Mouse (Mus musculus) layer of hippocampus, adult 11-12 months (tissue): ENCODE data around the gene Catsperd.
A peak's percentile ranks its signal among the peaks of the same experiment; 100 is the strongest.
"Not testable (repeated sequence)": the region's sequence is repeated elsewhere in the genome, so short reads cannot be mapped to it uniquely, and the experiment has no call there.

Source experiments
- DNase-seq: peaks from one replicate; pipeline ENCODE4 v3.0.0; 2022; ENCODE audit warnings: low spot score

The Catsperd gene

DNA sequence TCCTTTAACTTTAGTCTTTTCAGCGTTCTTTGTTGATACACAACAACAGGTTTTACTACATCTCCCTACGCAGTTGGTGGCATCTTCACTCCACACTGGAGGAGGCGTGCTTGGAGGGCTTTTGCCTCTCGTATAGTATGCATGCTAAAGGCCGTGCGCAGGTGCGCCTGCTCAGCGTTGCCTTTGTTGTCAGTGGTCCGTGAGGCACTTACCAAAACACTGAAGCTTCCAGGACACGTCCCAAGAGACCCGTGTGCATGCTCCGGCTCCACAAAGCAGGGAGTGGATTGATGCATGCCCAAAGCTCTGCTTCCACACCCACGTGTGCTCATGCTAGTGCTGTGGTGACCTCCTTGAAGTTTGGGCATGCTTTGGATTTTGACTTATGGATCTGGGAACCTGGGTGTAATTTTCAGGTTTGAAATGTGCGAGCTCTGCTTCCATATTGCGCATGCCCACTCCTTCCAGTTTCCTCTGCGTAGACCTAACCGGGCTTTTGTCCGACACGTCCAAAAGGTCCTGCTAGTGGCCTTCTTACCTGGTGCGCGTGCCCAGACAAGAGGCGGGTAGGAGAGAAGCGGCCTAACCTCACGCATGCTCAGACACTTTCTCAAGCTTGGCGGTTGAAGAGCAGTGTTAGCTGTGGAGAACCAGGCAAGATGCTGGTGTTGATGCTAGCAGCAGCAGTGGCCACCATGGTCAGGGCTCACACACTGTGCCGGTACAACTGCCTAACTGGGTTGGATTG, at the start of gene Catsperd:
Gene Catsperd (plus strand): TSS at position 614 of the 748 bp plus-strand sequence.
- no peak for DNase-seq

DNA sequence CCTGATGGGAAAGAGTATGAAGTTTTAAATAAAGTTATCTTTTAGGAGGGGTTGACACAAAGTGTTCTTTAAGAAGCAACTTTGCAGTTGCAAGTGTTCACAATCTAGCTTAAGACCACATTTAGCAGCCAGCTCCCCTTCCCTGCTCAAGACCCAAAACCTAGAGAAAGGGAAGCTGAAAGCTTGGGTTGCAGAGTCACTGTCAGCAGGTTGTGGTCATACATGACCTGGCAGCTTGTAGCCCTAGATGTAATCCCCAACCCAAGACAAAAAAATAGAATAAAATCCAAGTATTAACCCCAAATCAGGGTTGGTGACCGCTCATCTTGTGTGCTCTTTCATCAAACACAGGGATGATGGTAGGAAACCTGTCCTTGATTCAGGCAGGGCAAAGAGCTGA, 44.9 kb upstream of the Catsperd start:
- no peak for DNase-seq

DNA sequence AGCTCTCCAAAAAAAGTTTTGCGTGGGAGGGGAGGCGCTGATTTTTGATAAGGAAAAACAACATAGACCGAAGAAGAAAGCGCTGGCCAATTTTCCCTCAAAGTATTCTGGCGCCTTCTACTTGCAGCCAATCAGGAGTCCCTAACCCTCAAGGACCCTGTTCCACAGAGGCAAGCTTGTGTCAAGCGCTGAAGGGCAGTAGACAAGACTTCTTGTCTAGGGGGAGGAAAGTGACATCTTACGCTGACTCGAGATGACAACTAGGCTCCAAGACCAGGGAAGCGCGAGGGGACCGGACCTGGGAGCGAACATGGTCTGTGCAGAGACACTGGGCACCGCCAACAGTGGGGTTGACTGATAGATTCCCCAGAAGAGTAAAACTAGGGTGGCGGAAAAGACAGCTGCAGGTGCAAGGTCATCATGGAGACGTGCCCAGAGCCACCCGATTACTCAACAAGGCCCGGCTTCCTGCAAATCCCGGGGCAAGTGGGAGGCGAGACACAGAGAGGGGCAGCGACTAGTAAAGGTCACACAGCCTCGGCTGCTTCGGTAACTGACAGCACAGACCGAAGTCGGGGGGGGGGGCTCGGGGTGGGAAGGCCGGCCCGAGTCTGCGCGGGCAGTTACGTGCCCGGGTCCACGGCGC, 44.2 kb upstream of the Catsperd start:
- DNase-seq = peak; percentile 56

DNA sequence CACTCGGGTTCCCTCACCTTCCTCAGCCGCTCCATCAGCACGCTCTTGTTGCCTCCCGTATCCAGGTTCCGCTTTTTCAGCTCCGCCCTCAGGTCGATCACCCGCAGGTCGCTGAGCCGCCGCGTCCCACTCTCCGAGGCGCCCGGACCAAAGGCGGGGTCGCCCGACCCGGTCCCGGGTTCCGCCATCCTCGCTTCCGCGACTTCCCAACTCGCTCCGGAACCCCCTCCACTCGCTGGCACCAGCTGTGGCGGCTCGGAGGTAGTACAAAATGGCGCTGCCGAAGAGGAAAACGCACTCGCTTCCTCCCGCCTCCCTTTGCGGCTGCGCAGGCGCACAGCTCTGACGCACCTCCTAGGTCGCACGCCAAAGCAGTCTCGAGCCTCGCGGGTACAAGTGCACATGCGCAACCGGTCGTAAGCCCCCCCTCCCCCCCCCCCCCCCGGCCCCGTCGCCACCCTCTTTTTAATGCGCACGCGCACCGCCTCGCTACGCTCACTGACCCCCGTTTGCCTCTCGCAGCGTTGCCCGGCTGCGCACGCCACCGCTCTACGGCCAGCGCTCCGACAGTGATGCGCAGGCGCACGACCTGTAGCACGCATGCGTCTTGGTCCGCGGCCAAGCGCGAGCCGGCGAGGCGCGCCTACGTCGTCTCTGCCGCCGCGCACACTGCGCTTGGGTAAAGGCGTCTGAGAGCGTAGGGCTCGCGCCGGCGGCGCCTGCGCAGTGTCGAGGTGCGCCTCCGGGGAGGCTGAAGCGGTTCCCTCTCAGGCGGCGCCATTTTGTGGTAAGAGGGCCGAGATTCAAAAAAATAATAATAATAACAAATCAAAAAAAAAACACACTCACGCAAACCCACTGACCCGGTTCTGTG, 43.4 kb upstream of the Catsperd start, which contains the start of the genes Safb2 and Safb:
Gene Safb2 (minus strand): TSS at position 329 of the 874 bp plus-strand sequence.
Gene Safb (plus strand): TSS at position 569 of the 874 bp plus-strand sequence.
- peak; percentile 99 for DNase-seq

DNA sequence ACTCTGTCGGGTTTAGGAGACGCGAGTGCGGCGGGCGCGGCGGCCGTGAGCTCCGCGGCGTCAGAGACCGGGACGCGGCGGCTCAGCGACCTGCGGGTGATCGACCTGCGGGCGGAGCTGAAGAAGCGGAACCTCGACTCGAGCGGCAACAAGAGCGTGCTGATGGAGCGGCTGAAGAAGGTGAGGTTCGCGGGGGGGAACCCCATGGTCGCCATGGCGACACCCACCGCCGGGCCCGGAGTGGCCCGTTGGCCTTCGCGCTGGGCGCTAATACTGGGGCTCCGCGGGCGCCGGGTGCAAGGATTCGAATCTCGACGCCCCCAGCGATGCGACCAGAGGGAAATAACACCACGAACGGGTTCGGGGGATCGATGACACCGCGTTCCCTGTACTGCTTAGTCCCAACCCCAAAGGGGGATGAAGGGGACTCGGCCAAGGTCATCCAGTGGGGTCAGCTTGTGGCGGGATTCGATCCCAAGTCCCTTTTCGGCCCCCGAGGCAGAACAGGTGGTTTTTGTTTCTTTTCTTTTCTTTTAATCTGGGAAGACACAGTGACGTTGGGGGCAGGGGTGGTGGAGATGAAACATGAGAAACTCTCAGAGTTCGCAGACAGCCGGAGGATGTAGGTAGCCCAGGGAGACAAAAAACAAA, 42.6 kb upstream of the Catsperd start:
- no peak for DNase-seq

DNA sequence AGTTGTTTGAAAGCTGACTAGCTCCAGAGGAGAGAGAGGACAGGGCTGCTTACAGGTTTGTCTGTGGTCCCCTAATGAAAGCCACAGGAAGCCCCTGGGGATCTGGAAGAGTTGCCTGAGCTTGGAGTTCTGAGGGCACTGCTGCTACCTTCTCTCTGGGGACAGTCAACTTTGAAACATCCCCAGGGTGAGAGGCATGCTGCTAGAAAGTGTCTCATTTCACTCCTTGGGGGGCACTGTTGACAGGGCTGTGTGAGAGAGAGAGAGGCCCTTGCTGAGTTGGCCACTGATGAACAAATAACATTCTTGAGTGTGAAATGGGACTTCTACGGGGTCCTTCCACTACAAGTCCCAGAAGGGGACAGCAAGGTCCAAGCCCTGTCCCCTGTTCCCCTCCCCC, 40.2 kb upstream of the Catsperd start:
- DNase-seq = no peak

DNA sequence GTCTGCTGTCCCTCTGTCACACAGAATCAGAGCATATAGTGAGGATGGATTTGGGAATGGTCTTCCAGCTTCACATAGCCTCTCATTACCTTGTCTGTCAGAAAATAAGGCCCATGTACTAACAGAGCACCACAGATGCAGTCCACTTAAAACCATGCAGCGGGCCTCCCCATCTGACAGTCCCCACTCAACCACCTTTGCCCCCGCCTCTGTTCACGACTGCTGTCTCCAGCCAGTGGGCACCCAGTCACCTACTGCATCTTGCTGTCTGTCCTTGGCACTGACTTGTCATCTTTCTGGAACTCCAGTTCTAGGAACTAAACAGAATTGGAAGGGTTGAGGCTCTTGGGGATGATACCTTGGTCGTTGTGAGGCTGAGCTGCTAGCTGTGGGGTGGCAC, 39.0 kb upstream of the Catsperd start:
- DNase-seq = no peak

DNA sequence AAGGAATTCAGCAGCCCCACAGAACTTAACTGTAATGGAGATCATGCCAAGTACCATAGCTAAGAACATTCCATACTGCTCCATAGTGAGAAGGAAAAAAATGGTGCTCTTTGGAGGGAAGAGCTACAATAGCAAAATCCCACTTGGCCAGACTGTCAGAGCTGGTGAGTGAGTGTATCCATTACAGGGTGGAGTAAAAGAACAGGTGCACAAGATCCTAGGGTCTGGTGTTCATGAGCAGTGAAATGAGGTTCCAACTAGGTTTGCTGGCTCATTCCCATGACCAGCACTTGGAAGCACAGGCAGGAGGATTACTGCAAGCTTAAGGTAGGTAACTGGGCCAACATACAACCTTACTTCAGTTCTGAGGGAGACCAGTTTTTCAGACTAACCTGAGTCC, 35.4 kb upstream of the Catsperd start:
- no peak for DNase-seq

DNA sequence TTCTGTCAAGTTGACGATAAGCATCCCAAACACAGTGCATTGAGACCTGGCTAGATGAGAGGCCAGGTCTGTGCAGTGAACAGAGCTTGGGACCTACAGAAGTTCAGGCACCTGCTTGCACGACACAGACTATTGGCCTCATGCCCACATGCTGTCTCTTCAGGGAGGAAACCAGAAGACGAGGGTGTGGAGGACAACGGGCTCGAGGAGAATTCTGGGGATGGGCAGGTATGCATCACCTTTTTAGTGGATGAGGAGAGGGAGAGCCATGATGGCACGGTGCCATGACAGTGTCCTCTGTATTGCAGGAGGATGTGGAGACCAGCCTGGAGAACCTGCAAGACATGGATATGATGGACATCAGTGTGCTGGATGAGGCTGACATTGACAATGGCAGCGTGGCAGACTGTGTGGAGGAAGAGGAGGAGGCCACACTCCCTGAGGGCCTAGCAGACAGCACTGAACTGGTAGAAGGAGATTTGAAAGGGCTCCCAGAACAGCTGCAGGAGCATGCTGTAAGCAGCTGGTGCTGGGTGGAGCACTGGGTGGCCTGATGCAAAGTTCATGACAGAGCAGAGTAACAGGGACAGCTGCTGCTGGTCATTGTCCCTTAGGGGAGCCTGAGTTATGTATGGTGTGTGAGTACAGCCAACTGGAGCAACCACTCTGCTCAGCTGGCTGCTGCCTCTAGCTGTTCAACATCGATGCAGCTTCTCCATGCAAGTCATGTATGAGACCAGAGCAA, 34.2 kb upstream of the Catsperd start:
- no peak for DNase-seq

DNA sequence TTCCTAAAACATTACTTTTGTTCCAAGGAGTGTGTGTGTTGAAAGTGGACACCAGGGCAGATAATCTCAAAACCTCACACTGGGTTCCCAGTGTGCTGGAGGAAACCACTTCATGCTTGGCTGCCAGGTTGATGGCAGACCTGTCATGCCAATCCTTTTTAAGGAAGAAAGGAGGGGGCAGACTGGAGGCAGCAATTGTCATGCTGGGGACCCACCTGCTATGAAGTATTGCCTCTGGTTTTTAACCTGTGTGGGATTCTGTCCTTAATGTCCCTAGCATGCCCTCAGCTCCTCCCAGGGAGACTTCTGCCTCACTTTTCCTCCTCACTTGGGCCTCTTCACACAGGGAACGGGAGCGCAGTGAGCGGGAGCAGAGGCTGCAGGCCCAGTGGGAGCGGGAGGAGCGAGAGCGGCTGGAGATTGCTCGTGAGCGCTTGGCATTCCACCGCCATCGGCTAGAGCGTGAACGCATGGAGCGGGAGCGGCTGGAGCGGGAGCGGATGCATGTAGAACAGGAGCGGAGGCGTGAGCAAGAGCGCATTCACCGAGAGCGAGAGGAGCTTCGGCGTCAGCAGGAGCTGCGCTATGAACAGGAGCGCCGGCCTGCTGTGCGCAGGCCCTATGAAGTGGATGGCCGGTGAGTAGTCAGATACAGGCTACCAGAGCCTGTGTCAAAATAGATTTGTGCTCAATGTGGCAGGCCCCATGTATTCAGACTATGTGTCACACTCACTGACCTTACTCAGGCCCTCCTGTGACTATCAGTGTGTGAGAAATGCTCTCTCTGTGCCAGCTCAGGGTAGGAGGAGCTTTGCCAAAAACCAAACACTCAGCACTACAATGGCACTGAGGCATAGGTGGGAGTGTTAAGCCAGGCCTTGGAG, 24.5 kb upstream of the Catsperd start:
- DNase-seq = no peak

DNA sequence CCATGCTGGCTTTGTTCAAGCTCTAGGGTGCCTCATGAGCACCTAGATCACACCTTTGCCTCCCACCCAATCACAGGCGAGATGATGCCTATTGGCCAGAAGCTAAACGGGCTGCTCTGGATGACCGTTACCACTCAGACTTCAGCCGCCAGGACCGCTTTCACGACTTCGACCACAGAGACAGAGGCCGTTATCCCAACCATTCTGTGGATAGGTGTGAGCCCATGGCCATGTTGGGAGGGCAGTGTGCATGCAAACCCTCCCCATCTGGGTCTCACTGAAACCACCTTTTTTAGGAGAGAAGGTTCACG, 23.9 kb upstream of the Catsperd start:
- DNase-seq = no peak

DNA sequence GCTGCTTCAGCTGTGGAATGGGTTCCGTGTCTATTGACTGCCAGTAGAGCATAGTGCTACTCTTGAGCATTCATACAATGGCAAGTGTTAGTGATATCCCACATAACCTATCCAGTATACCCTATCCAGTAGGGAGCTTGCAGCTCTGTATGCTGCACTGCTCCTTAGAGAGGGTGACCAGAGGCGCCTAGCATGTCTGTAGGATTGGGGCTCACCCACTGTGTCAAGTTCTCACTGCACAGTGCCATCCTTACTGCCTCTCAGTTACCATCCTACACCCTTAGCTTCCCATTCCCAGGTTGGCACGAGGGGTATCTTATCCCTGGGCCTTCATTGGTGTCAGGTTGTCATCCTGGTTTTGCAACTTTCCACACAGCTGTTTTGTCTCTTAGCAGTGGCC, 23.5 kb upstream of the Catsperd start:
- DNase-seq = no peak

DNA sequence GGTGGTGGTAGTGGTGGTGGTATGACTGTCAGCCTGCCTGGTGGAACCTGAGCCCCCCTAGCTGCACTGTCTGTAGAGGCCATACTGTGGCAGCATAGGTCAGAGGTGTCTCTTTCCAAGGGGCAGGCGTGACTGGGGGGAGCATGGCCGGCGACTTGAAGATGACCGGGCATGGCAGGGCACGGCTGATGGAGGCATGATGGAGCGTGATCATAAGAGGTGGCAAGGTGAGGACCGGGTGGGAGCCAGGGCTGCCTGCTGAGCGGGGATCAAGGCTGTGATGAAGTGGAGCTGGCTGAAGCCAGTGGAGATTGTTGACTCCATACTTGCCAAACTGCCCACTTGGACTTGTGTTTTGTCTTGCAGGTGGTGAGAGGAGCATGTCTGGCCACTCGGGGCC, 22.5 kb upstream of the Catsperd start:
- no peak for DNase-seq

DNA sequence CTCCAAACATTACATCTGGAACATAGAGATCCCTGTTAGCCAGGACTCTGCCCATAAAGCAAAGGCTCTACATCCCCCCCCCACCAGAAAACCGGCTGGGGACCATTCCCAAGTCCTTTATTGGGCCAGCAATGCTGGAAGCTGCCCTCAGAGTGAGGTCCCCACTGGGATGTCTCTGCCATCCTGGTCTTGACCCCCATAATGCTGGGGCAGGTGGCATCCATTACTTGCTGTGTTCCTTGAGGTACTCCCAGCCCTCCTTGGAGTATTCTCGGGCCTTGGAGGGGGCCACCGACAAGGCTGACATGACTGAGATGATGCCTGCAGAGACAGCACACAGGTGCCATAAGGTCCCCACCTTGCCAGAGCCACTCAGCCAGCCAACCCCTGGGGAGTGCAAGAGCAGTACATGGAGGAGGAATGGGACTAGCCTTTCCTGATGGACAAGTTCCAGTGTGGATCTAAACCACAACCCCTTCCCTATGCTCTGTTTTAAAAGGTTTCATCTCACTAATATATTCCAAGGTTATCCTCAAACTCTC, 20.4 kb upstream of the Catsperd start:
- DNase-seq = no peak

DNA sequence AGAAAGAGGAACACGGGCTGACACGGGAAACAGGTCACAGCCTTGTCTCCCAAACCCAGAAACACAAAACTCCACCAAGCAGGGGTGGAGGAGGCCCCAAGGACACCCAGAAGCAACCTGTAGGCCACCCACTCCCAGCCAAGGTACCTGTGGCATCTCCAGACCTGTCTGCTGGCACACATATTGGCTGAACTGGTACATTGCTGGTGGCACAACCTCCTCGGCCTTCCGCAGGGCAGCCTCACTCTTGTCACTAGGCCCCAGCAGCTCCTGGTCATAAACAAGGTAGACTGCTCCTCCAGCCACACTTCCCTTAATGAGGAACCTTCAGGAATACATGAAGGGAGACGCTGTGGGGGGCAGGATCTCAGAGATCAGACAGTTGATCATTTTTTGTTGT, 19.2 kb upstream of the Catsperd start:
- no peak for DNase-seq

DNA sequence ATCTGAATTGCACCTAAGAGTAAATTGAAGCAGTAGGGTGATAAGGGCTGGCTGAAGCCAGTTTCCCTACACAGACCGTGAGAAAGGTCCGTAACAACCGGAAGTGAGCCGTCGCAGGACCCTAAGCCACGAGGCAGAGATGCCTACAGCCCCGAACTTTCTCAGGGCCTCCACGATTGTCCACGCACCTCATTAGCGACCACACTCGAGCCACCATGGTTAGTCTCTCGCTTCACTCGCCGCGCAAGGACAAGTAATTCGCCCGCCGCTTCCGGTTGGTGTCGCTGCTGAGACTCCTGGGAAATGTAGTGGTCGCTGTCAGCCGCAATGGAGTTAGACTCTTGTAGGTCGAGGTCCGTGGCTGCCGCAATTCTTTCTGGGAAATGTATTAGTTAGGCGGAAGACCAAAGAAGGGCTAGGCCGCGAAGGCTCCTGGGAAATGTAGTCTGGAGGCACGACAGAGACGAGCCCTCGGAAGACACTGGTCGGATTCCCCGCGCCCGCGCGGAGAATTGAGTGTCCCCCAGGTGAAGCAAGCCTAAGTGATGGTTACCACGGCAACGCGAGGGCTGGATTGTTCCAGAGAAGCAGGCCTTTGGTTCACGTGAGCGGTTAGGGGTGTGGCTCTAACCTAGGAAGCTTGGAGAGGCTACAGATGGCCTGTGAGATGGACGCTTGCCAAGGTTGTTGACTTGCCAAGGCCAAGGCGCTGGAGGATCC, 18.3 kb upstream of the Catsperd start, which contains the start of gene 2410015M20Rik:
Gene 2410015M20Rik (minus strand): TSS at position 320 of the 720 bp plus-strand sequence.
- peak; percentile 98 for DNase-seq

DNA sequence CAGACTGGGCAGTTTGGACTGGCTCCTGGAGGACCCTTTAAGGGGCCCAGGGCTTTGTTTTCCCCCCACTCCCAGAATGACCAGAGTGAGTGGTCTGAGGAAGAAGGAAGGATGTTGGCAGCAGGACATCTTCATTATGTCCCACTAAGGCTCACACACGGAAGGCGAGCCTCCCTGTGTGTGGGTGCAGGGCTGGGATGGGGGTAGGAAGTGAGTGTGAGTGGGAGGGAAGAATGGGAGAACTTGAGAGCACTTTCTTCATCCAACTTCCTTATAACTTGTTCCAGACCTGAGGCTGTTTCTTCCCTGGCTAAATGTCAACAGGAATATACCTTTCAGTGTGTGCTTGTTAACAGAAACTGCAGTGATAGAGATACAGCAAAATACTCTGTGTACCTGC, 16.6 kb upstream of the Catsperd start:
- DNase-seq = no peak

DNA sequence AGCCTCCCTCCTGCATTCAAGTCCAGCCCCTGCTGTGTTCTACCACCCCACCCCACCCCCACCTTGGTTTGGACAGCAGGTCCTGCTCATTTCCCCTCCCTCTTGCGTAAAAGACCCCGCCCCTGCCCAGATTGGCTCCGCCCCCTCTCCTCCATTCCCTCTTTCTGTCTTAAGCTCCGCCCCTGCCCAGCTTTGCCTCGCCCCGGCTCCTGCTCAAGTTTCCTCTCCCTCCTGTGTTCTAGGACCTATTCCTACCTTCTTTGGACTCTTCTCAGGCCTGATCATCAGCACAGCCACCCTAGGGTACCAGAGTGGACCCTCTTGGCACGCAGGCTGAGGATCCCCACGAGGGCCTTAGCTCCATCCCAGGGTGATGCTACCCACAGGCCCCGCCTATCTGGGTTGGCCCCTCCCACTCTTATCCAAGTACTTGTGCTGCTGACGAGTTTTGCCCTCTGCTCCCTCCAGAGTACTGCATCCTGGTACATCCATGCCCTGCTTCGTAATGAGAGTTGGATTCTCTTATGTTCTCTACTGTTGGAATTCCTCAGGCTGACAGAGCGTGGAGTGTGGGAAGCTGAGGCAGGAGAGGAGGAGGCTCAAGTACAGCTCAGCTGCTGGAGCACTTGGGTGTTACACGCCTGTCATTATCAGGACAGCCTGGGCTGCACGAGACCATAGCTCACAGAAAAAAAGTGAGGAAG, 15.9 kb upstream of the Catsperd start:
- no peak for DNase-seq

DNA sequence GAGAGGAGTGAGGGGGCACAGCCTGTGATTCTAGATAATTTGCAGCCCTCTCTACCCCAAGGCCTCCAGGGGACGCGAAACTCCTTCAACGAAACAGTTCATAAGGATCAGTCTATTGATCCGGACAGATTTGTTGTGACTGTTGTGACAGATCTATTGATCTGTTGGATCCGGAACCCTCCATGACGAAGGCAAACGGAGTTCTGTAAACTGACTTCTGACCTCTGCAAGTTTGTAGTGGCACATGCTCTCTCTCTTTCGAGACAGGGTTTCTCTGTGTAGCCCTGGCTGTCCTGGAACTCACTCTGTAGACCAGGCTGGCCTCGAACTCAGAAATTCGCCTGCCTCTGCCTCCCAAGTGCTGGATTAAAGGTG, 15.4 kb upstream of the Catsperd start:
- not testable (repeated sequence) for DNase-seq
